Mouse (Mus musculus): ENCODE data around the gene Runx2.
A peak's percentile ranks its signal among the peaks of the same experiment; 100 is the strongest.

Runx2 gene

GRCm38 (mm10) chr17:44479918-44480317 lies 334.7 kb downstream of the Runx2 start:
- no peaks in the 10 kb centered on the region for H3K27me3 ChIP-seq (ENCODE audit: control insufficient read depth, insufficient read depth, low read length, poor library complexity, severe bottlenecking)
- no peaks in the 10 kb centered on the region for H3K36me3 ChIP-seq (ENCODE audit: control insufficient read depth, insufficient read depth, low read length, poor library complexity, severe bottlenecking)
- DNase-seq (ENCODE audit: low read depth, low spot score) = no peak

DNA sequence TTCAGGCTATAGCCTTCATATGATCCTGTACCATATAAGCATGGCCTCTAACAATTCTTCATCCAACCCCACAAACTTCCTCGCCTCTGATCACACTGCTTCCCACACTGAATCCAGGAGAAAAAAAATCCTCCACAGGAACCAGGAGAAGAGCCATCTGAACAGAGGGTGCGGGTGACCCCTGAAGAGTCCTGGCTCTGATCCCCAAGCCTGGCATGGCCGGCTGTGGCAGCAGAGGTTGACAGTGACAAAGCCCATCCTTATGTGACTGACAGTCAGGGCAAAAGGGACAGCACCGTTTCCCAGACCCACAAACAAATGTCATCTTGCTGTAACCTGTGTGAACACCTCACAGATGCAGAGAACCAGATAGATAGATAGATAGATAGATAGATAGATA lies 335.1 kb downstream of the Runx2 start:
- Histone ChIP-seq H3K27me3 (ENCODE audit: control insufficient read depth, insufficient read depth, low read length, poor library complexity, severe bottlenecking) (no peaks in the 10 kb centered on the region), H3K36me3 (ENCODE audit: control insufficient read depth, insufficient read depth, low read length, poor library complexity, severe bottlenecking) (no peaks in the 10 kb centered on the region)
- DNase-seq (ENCODE audit: low read depth, low spot score) = no peak

DNA sequence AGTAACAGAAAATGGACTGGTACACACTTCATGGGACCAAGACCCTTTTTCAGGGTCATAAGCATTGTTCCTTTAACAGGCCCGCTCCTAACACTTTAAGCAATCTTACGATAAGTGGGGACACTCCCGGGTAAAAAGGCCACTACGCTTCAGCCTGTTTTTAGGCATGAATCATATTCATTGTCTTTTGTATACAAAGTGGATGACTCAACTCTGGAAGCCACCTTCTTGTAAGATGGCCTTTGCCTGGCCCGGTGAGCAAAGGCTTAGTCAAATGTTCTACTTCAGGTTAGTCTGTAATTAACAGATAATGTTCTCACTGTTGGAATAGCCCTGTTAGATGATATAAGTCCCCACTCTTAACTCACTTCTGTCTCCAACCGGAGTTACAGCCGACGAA lies 338.7 kb downstream of the Runx2 start:
- no peak for DNase-seq (ENCODE audit: low read depth, low spot score)
- H3K27me3 ChIP-seq (ENCODE audit: control insufficient read depth, insufficient read depth, low read length, poor library complexity, severe bottlenecking) = no peaks in the 10 kb centered on the region
- no peaks in the 10 kb centered on the region for H3K36me3 ChIP-seq (ENCODE audit: control insufficient read depth, insufficient read depth, low read length, poor library complexity, severe bottlenecking)

- Histone ChIP-seq H3K27me3 (ENCODE audit: control insufficient read depth, insufficient read depth, low read length, poor library complexity, severe bottlenecking) (no peaks in the 10 kb centered on the region), H3K36me3 (ENCODE audit: control insufficient read depth, insufficient read depth, low read length, poor library complexity, severe bottlenecking) (no peaks in the 10 kb centered on the region)
- no peak for DNase-seq (ENCODE audit: low read depth, low spot score)
Measured at GRCm38 (mm10) chr17:44474280-44474679, 340.3 kb downstream of the Runx2 start.

- no peak for DNase-seq (ENCODE audit: low read depth, low spot score)
- H3K36me3 ChIP-seq (ENCODE audit: control insufficient read depth, insufficient read depth, low read length, poor library complexity, severe bottlenecking) = no peaks in the 10 kb centered on the region
- H3K27me3 ChIP-seq (ENCODE audit: control insufficient read depth, insufficient read depth, low read length, poor library complexity, severe bottlenecking) = no peaks in the 10 kb centered on the region
Measured at GRCm38 (mm10) chr17:44472695-44473094, 341.9 kb downstream of the Runx2 start.

GRCm38 (mm10) chr17:44463679-44464078 lies 350.9 kb downstream of the Runx2 start:
- Histone ChIP-seq H3K36me3 (ENCODE audit: control insufficient read depth, insufficient read depth, low read length, poor library complexity, severe bottlenecking) (no peaks in the 10 kb centered on the region), H3K27me3 (ENCODE audit: control insufficient read depth, insufficient read depth, low read length, poor library complexity, severe bottlenecking) (no peaks in the 10 kb centered on the region)
- DNase-seq (ENCODE audit: low read depth, low spot score) = no peak

DNA sequence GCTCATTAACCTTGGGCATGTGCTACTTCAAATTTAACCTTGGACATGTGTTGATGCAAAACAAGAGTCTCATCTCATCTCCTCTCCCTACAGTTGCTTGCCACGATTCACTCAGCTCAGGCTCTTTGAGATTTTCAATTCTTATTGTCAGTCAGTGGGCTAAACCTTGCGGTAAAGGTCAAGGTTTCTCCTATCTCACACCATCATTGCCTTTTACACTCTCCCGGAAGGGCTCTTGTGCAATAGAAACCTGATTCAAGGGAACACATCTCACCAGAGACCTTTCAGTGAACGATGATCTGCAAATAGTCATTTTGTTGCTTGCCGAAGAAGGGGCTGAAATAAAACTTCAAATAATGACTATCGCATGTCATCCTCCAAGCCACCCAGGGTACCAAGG lies 354.4 kb downstream of the Runx2 start:
- DNase-seq (ENCODE audit: low read depth, low spot score) = no peak
- Histone ChIP-seq H3K27me3 (ENCODE audit: control insufficient read depth, insufficient read depth, low read length, poor library complexity, severe bottlenecking) (no peaks in the 10 kb centered on the region; the same call in 1 of the 2 replicates), H3K36me3 (ENCODE audit: control insufficient read depth, insufficient read depth, low read length, poor library complexity, severe bottlenecking) (no peaks in the 10 kb centered on the region)

- no peaks in the 10 kb centered on the region; the same call in 1 of the 2 replicates for H3K27me3 ChIP-seq (ENCODE audit: control insufficient read depth, insufficient read depth, low read length, poor library complexity, severe bottlenecking)
- no peak for DNase-seq (ENCODE audit: low read depth, low spot score)
- no peaks in the 10 kb centered on the region for H3K36me3 ChIP-seq (ENCODE audit: control insufficient read depth, insufficient read depth, low read length, poor library complexity, severe bottlenecking)
Measured at GRCm38 (mm10) chr17:44459029-44459428, 355.6 kb downstream of the Runx2 start.

DNA sequence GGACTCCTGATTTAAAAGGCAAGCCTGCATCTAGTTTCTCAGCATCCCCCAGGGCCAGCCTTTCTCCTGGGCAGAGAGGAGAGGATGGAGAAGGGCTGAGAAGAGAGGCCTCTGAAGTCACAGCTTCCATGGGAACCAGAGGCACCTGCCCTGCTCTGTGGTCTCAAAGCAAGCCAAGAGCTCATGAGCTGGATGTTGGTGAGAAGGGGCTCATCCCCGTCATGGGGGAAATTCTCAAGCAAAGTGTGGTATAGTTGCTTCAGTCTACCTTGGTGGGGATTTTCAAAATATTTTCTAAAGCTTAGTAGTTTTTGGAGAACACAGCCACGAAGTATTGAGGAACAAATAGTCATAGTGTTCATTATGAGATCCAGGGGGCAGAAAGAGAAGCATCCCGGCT lies 357.9 kb downstream of the Runx2 start:
- no peaks in the 10 kb centered on the region; the same call in 1 of the 2 replicates for H3K27me3 ChIP-seq (ENCODE audit: control insufficient read depth, insufficient read depth, low read length, poor library complexity, severe bottlenecking)
- H3K36me3 ChIP-seq (ENCODE audit: control insufficient read depth, insufficient read depth, low read length, poor library complexity, severe bottlenecking) = no peaks in the 10 kb centered on the region
- DNase-seq (ENCODE audit: low read depth, low spot score) = no peak

- no peaks in the 10 kb centered on the region; the same call in 1 of the 2 replicates for H3K27me3 ChIP-seq (ENCODE audit: control insufficient read depth, insufficient read depth, low read length, poor library complexity, severe bottlenecking)
- peak; percentile 51 for DNase-seq (ENCODE audit: low read depth, low spot score)
Measured at GRCm38 (mm10) chr17:44455681-44456600, 358.7 kb downstream of the Runx2 start.

GRCm38 (mm10) chr17:44449915-44450471 lies 364.6 kb downstream of the Runx2 start:
- H3K36me3 ChIP-seq (ENCODE audit: control insufficient read depth, insufficient read depth, low read length, poor library complexity, severe bottlenecking) = no peaks in the 10 kb centered on the region
- DNase-seq (ENCODE audit: low read depth, low spot score) = no peak
- no peaks in the 10 kb centered on the region for H3K27me3 ChIP-seq (ENCODE audit: control insufficient read depth, insufficient read depth, low read length, poor library complexity, severe bottlenecking)

More at GRCm38 (mm10) chr17:44455681-44456600, 358.7 kb downstream of the Runx2 start:
- no peaks in the 10 kb centered on the region for H3K36me3 ChIP-seq (ENCODE audit: control insufficient read depth, insufficient read depth, low read length, poor library complexity, severe bottlenecking)
